Mouse (Mus musculus) hindbrain, embryonic 16.5 days (tissue): ENCODE data around the gene Tmem170b. TPM values are rescaled to one million over a fixed set of nuclear protein-coding genes. Genes with fewer than 3 reads are reported as not detected.

Experiments used
- ATAC-seq: fragments of 200-750 bp; cut with Nextera tagmentation; 2 replicates; pipeline ENCODE4 v1.8.0; 2017; ENCODE audit warnings: moderate TSS enrichment, moderate library complexity
- H3K27ac ChIP-seq: fragments of 300-500 bp; sonication (generic); 2 replicates; pipeline ENCODE4 v1.5.1; 2014; ENCODE audit warnings: low read depth, mild to moderate bottlenecking, control low read depth, low read length, moderate library complexity
- H3K27me3 ChIP-seq: fragments of 300-500 bp; sonication (generic); replicated peaks from 2 replicates; pipeline ENCODE4 v1.6.1; 2014; ENCODE audit warnings: low read length; ENCODE audit not compliant: control insufficient read depth, insufficient read depth
- H3K36me3 ChIP-seq: fragments of 300-500 bp; sonication (generic); 2 replicates; pipeline ENCODE4 v1.6.1; 2014; ENCODE audit warnings: mild to moderate bottlenecking, low read length, moderate library complexity, mixed read lengths; ENCODE audit not compliant: control insufficient read depth, insufficient read depth
- H3K4me1 ChIP-seq: fragments of 300-500 bp; sonication (generic); 2 replicates; pipeline ENCODE4 v1.6.1; 2014; ENCODE audit warnings: low read depth, low read length; ENCODE audit not compliant: control insufficient read depth, insufficient read depth
- H3K4me2 ChIP-seq: fragments of 300-500 bp; sonication (generic); 2 replicates; pipeline ENCODE4 v1.6.1; 2014; ENCODE audit warnings: mild to moderate bottlenecking, low read length, control low read depth, moderate library complexity
- H3K4me3 ChIP-seq: fragments of 300-500 bp; sonication (generic); 2 replicates; pipeline ENCODE4 v1.5.1; 2014; ENCODE audit warnings: mild to moderate bottlenecking, low read length, control low read depth, moderate library complexity
- H3K9ac ChIP-seq: fragments of 300-500 bp; sonication (generic); 2 replicates; pipeline ENCODE4 v1.6.1; 2014; ENCODE audit warnings: low read depth, mild to moderate bottlenecking, control low read depth, low read length, moderate library complexity
- H3K9me3 ChIP-seq: fragments of 300-500 bp; sonication (generic); 2 replicates; pipeline ENCODE4 v1.6.1; 2014; ENCODE audit warnings: mild to moderate bottlenecking, low read length, moderate library complexity; ENCODE audit not compliant: control insufficient read depth
- WGBS: fragments of 180-500 bp; shearing (Covaris S2); extraction: QIAGEN DNeasy Blood & Tissue Kit; methylation state at CpG from one replicate; pipeline ENCODE4 v1.1.7; 2014; 5-methylcytosine and 5-hydroxymethylcytosine counted together
- polyA plus RNA-seq: library from polyadenylated mRNA; unstranded; fragments of >200 nt; fragmentation: Nextera tagmentation; extraction: Ambion mirVana; gene quantifications from 2 replicates; pipeline ENCODE4 v1.2.1, GENCODE M21; 2015

Tmem170b gene
- polyA plus RNA-seq, 1 experiment from 2014 or later, result 40.4 TPM

DNA sequence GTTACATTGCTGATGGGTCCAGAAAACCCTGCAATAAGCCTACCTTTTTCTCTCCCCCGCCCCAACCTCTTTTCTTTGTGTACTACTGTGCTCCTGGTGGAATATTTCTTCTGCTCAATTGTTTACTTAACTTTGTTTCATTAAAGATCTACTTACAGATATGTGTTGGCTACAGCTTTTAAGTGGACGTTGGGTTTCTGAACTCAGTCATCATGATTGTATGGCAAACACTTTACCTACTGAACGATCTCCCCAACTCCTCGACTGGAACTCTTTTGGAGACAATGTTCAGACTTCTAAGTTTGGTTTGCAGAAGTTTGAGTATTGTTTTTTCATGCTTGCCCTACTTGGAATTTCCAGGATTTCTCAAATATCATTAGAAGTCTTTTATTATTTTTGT is 24.6 kb upstream of the Tmem170b start:
- Histone ChIP-seq H3K27me3 (no peaks in the 10 kb centered on the region), H3K9me3 (peaks cover 8% of the 10 kb centered on the region), H3K4me1 (no peaks in the 10 kb centered on the region), H3K4me2 (no peak overlapping the region), H3K36me3 (no peaks in the 10 kb centered on the region), H3K4me3 (no peak overlapping the region), H3K9ac (no peak overlapping the region), H3K27ac (no peak overlapping the region)
- 88% methylated on average over 4 of the region's 4 CpGs for WGBS
- ATAC-seq, result no peak

- no peaks in the 10 kb centered on the region for H3K36me3 ChIP-seq
- H3K4me2 ChIP-seq, result no peak overlapping the region
- no peak overlapping the region for H3K27ac ChIP-seq
- no peaks in the 10 kb centered on the region for H3K9me3 ChIP-seq
- WGBS, result 82% methylated on average over 7 of the region's 7 CpGs
- H3K9ac ChIP-seq, result no peak overlapping the region
- no peaks in the 10 kb centered on the region for H3K27me3 ChIP-seq
- ATAC-seq, result no peak
- no peak overlapping the region for H3K4me3 ChIP-seq
- no peaks in the 10 kb centered on the region for H3K4me1 ChIP-seq
Measured at GRCm38 (mm10) chr13:41583666-41584357, 21.9 kb upstream of the Tmem170b start.

DNA sequence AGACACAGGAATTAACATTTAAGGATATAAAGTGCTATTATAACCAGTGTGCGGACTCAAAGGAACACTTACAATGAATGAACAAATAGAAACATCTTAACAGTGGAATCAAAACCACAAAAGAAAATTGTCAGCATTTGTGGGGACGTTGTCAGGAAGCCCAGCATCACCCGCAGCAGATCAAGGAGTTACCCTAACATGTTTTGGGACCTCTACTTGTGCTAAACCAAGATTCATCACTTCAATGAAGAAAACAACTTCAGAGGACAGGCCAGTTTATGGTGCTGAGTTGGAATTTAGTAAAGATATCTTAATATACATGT is 21.4 kb upstream of the Tmem170b start:
- Histone ChIP-seq H3K4me2 (no peak overlapping the region), H3K27ac (no peak overlapping the region)

DNA sequence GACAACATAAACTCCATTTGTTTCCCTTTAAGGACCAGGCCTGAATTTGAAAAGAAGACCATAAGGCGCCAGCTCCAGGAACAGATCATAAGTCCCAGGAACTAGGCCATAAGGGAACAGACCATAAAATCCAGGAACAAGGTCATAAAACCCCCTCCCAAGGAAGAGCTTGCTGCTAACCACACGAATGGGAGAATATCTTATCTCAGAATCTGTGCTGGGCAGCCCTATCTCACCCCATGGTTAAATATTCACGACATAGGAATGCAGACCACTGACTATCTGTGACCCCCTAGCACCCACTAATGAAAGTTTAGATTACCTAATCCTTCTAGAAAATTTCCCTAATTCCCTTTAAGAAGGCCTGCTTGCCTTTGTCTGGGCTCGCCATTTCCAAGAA is 20.8 kb upstream of the Tmem170b start:
- Histone ChIP-seq H3K9me3 (no peaks in the 10 kb centered on the region), H3K4me1 (no peaks in the 10 kb centered on the region), H3K27ac (no peak overlapping the region), H3K4me3 (no peak overlapping the region), H3K27me3 (no peaks in the 10 kb centered on the region), H3K36me3 (no peaks in the 10 kb centered on the region), H3K4me2 (no peak overlapping the region), H3K9ac (no peak overlapping the region)
- ATAC-seq, result no peak
- WGBS, result 86% methylated on average over 4 of the region's 4 CpGs

More for the DNA sequence above, 21.4 kb upstream of the Tmem170b start:
- Histone ChIP-seq H3K9me3 (no peaks in the 10 kb centered on the region), H3K9ac (no peak overlapping the region), H3K4me1 (no peaks in the 10 kb centered on the region), H3K27me3 (no peaks in the 10 kb centered on the region), H3K36me3 (no peaks in the 10 kb centered on the region), H3K4me3 (no peak overlapping the region)
- ATAC-seq, result no peak
- 92% methylated on average over 3 of the region's 3 CpGs for WGBS

DNA sequence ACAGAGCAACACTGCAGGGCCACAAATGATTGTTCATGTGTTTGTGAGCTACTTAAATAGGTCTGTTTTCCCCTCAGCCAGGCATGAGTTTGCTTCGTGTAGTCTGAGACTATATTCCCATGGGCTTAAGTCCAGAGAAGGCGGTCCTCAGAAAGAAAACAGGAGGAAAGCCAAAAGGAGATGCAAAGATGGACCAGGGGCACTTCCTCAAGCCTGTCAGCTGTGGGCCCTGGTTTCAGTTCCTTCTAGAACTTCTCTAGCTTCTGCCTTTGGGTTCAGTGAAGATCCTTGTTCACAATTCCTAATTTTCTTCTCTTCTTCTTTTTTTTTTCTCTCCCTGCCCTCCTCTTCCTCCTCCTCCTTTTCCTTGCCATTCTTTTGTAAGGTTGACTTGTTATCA is 9.0 kb upstream of the Tmem170b start:
- no peak overlapping the region for H3K4me2 ChIP-seq
- no peak overlapping the region for H3K9ac ChIP-seq
- H3K27ac ChIP-seq, result no peak overlapping the region
- H3K27me3 ChIP-seq, result no peaks in the 10 kb centered on the region
- H3K4me3 ChIP-seq, result no peak overlapping the region
- no peaks in the 10 kb centered on the region for H3K36me3 ChIP-seq
- H3K4me1 ChIP-seq, result no peaks in the 10 kb centered on the region
- WGBS, result 56% methylated on average over 2 of the region's 2 CpGs
- ATAC-seq, result no peak
- no peaks in the 10 kb centered on the region for H3K9me3 ChIP-seq

DNA sequence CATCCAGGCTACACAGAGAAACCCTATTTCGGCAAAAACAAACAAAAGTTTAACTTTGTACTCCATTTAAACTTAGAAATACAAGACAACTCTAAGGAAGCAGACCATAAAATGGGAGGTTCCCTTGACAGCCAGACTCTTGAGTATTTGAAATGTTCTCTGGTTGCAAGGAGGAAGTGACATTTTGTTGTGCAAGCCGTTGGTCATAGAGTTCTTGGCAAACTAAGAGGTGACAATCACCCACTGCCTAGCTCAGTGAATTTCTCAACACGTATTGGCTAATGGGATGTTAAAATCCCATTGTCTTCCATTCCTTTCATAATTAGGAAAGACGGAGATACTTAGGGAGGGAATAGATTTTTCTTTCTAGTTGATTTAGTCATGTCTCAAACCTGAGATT is 5.7 kb upstream of the Tmem170b start:
- Histone ChIP-seq H3K9me3 (no peaks in the 10 kb centered on the region), H3K36me3 (no peaks in the 10 kb centered on the region), H3K4me2 (no peak overlapping the region), H3K4me1 (no peaks in the 10 kb centered on the region), H3K4me3 (no peak overlapping the region), H3K27me3 (no peaks in the 10 kb centered on the region), H3K27ac (no peak overlapping the region), H3K9ac (no peak overlapping the region)
- no peak for ATAC-seq
- WGBS, result 89% methylated on average over 4 of the region's 4 CpGs

DNA sequence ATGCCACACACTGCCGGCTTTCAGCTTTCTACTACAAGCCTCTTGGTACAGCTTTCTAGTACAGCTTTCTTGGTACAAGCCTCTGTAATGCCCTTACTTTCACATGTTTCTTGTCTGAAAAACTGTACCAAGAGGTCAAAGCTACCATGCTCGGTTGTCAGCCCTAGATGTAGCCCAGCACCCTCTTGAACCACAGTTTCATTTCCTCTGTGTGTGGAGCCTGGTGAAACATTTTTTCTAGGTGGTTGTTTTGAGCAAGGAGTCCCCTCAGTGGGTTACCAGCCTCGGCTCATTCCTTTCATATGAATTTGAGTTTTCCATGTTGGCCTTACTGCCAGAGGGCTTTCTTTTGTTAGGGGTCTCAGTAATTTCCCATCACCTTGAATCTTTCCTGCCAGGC is 4.7 kb upstream of the Tmem170b start:
- no peak overlapping the region for H3K27ac ChIP-seq

DNA sequence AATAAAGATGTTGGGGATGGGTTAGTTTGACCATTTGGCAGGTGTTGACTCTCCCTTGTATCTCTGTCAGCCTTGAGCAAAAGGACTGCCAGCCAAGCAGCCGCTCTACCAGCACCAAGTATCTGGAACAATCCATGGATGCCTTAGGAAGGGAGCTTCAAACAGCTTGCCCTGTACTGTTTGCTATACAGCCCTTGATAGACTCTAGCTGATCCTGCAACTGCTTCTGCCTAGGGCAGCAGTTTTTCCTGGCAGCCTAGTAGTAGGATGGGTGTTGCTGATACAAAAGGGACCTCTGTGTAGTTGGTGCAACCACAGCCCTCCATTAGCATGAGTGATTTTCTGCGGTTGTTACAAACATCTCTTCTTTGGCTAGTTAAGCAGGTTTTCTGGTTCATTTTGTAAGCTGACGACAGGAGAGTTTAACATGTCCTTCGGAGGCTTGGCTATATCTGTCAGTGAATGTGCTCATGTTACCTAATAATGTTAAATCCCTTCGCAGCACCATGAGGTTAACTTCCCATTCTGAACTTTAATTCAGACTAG is 1.7 kb upstream of the Tmem170b start:
- no peak overlapping the region for H3K9ac ChIP-seq
- no peak for ATAC-seq
- H3K4me2 ChIP-seq, result no peak overlapping the region
- H3K27me3 ChIP-seq, result no peaks in the 10 kb centered on the region
- H3K27ac ChIP-seq, result no peak overlapping the region
- peaks cover 19% of the 10 kb centered on the region for H3K4me1 ChIP-seq
- H3K9me3 ChIP-seq, result no peaks in the 10 kb centered on the region
- WGBS, result 83% methylated on average over 5 of the region's 5 CpGs
- no peak overlapping the region for H3K4me3 ChIP-seq
- no peaks in the 10 kb centered on the region for H3K36me3 ChIP-seq

More for the DNA sequence above, 4.7 kb upstream of the Tmem170b start:
- Histone ChIP-seq H3K4me1 (no peaks in the 10 kb centered on the region), H3K9ac (no peak overlapping the region), H3K4me3 (no peak overlapping the region), H3K36me3 (no peaks in the 10 kb centered on the region), H3K9me3 (no peaks in the 10 kb centered on the region), H3K4me2 (no peak overlapping the region), H3K27me3 (no peaks in the 10 kb centered on the region)
- WGBS, result 89% methylated on average over 3 of the region's 3 CpGs
- ATAC-seq, result no peak

- Histone ChIP-seq H3K9me3 (no peaks in the 10 kb centered on the region), H3K4me3 (peak overlapping the region; percentile 94), H3K27ac (peak overlapping the region; percentile 96), H3K4me2 (peak overlapping the region; percentile 81), H3K9ac (peak overlapping the region; percentile 99), H3K27me3 (no peaks in the 10 kb centered on the region), H3K36me3 (no peaks in the 10 kb centered on the region), H3K4me1 (peaks cover 25% of the 10 kb centered on the region)
- 2% methylated on average over 43 of the region's 67 CpGs for WGBS
- peak; percentile 38 for ATAC-seq
Measured at GRCm38 (mm10) chr13:41606081-41607000, 634 bp downstream of the Tmem170b start.
